Mouse (Mus musculus): Measurements from ENCODE around the gene Ank2. TPM values are rescaled to one million over a fixed set of nuclear protein-coding genes. Genes with fewer than 3 reads are reported as not detected.

Ank2 gene
- polyA plus RNA-seq (2016; fragmentation: Nextera tagmentation; extraction: Ambion mirVana), result 43.0 and 65.3 TPM in 2 replicates

GRCm38 (mm10) chr3:127498742-127499400 lies at the start of gene Ank2:
Gene Ank2 (minus strand): TSS chr3:127499350.
- peaks cover 39% of the 10 kb centered on the region for H3K27me3 ChIP-seq (ENCODE audit: insufficient read depth, poor library complexity, severe bottlenecking)
- H3K27ac ChIP-seq, result peak within 1 kb of the TSS; percentile 87
- H3K36me3 ChIP-seq, result no peaks in the 10 kb centered on the region
- no peaks in the 10 kb centered on the region for H3K9me3 ChIP-seq
- peak; percentile 59 for DNase-seq (ENCODE audit: low spot score)
- peak within 1 kb of the TSS; percentile 82 for H3K4me3 ChIP-seq
- H3K4me1 ChIP-seq (replicated peaks), result peaks cover 17% of the 10 kb centered on the region
- under 1% methylated on average over 62 of the region's 62 CpGs for WGBS

- Histone ChIP-seq H3K4me3 (no peak overlapping the region), H3K36me3 (peaks cover 41% of the 10 kb centered on the region), H3K27me3 (ENCODE audit: insufficient read depth, poor library complexity, severe bottlenecking) (no peaks in the 10 kb centered on the region), H3K4me1 (replicated peaks) (peaks cover 8% of the 10 kb centered on the region), H3K27ac (no peak overlapping the region), H3K9me3 (no peaks in the 10 kb centered on the region)
- DNase-seq (ENCODE audit: low spot score), result peak; percentile 42
- 23% methylated on average over 5 of the region's 5 CpGs for WGBS
Measured at GRCm38 (mm10) chr3:127547882-127548281, 48.7 kb upstream of the Ank2 start.

GRCm38 (mm10) chr3:127544610-127545121 lies 45.5 kb upstream of the Ank2 start:
- no peaks in the 10 kb centered on the region for H3K27me3 ChIP-seq (ENCODE audit: insufficient read depth, poor library complexity, severe bottlenecking)
- H3K9me3 ChIP-seq, result no peaks in the 10 kb centered on the region
- no peak overlapping the region for H3K4me3 ChIP-seq
- WGBS, result 24% methylated on average over 5 of the region's 5 CpGs
- no peaks in the 10 kb centered on the region for H3K4me1 ChIP-seq (replicated peaks)
- H3K27ac ChIP-seq, result no peak overlapping the region
- peaks cover 69% of the 10 kb centered on the region for H3K36me3 ChIP-seq
- no peak for DNase-seq (ENCODE audit: low spot score)

GRCm38 (mm10) chr3:127543976-127544375 lies 44.8 kb upstream of the Ank2 start:
- H3K27me3 ChIP-seq (ENCODE audit: insufficient read depth, poor library complexity, severe bottlenecking), result no peaks in the 10 kb centered on the region
- no peak overlapping the region for H3K4me3 ChIP-seq
- DNase-seq (ENCODE audit: low spot score), result no peak
- peaks cover 74% of the 10 kb centered on the region for H3K36me3 ChIP-seq
- 73% methylated on average over 4 of the region's 4 CpGs for WGBS
- H3K4me1 ChIP-seq (replicated peaks), result no peaks in the 10 kb centered on the region
- no peak overlapping the region for H3K27ac ChIP-seq
- no peaks in the 10 kb centered on the region for H3K9me3 ChIP-seq

- DNase-seq (ENCODE audit: low spot score), result no peak
- Histone ChIP-seq H3K36me3 (peaks cover 65% of the 10 kb centered on the region), H3K27me3 (ENCODE audit: insufficient read depth, poor library complexity, severe bottlenecking) (no peaks in the 10 kb centered on the region), H3K4me3 (no peak overlapping the region), H3K9me3 (no peaks in the 10 kb centered on the region), H3K4me1 (replicated peaks) (no peaks in the 10 kb centered on the region), H3K27ac (no peak overlapping the region)
- WGBS, result 68% methylated on average over 6 of the region's 6 CpGs
Measured at GRCm38 (mm10) chr3:127539193-127539592, 40.0 kb upstream of the Ank2 start.

GRCm38 (mm10) chr3:127530293-127530692 lies 31.1 kb upstream of the Ank2 start:
- no peak for DNase-seq (ENCODE audit: low spot score)
- 14% methylated on average over 4 of the region's 4 CpGs for WGBS
- no peak overlapping the region for H3K27ac ChIP-seq
- no peaks in the 10 kb centered on the region for H3K27me3 ChIP-seq (ENCODE audit: insufficient read depth, poor library complexity, severe bottlenecking)
- H3K36me3 ChIP-seq, result no peaks in the 10 kb centered on the region
- peaks cover 4% of the 10 kb centered on the region; the same call in 1 of the 2 replicates for H3K4me1 ChIP-seq (replicated peaks)
- no peaks in the 10 kb centered on the region for H3K9me3 ChIP-seq
- no peak overlapping the region for H3K4me3 ChIP-seq

GRCm38 (mm10) chr3:127529824-127530223 lies 30.7 kb upstream of the Ank2 start:
- 80% methylated on average over 4 of the region's 4 CpGs for WGBS
- no peaks in the 10 kb centered on the region for H3K36me3 ChIP-seq
- no peak overlapping the region for H3K27ac ChIP-seq
- DNase-seq (ENCODE audit: low spot score), result no peak
- H3K4me1 ChIP-seq (replicated peaks), result peaks cover 4% of the 10 kb centered on the region; the same call in 1 of the 2 replicates
- H3K4me3 ChIP-seq, result no peak overlapping the region
- no peaks in the 10 kb centered on the region for H3K9me3 ChIP-seq
- H3K27me3 ChIP-seq (ENCODE audit: insufficient read depth, poor library complexity, severe bottlenecking), result no peaks in the 10 kb centered on the region

GRCm38 (mm10) chr3:127529210-127529609 lies 30.1 kb upstream of the Ank2 start:
- H3K27me3 ChIP-seq (ENCODE audit: insufficient read depth, poor library complexity, severe bottlenecking), result no peaks in the 10 kb centered on the region
- no peak overlapping the region for H3K27ac ChIP-seq
- H3K36me3 ChIP-seq, result no peaks in the 10 kb centered on the region
- no peak overlapping the region for H3K4me3 ChIP-seq
- H3K4me1 ChIP-seq (replicated peaks), result peaks cover 4% of the 10 kb centered on the region; the same call in 1 of the 2 replicates
- H3K9me3 ChIP-seq, result no peaks in the 10 kb centered on the region
- WGBS, result 92% methylated on average over 3 of the region's 3 CpGs
- no peak for DNase-seq (ENCODE audit: low spot score)

GRCm38 (mm10) chr3:127527465-127528034 lies 28.4 kb upstream of the Ank2 start:
- no peak overlapping the region for H3K27ac ChIP-seq
- peaks cover 4% of the 10 kb centered on the region; the same call in 1 of the 2 replicates for H3K4me1 ChIP-seq (replicated peaks)
- H3K4me3 ChIP-seq, result no peak overlapping the region
- H3K9me3 ChIP-seq, result no peaks in the 10 kb centered on the region
- no peaks in the 10 kb centered on the region for H3K27me3 ChIP-seq (ENCODE audit: insufficient read depth, poor library complexity, severe bottlenecking)
- WGBS, result 67% methylated on average over 5 of the region's 5 CpGs
- DNase-seq (ENCODE audit: low spot score), result no peak
- no peaks in the 10 kb centered on the region for H3K36me3 ChIP-seq

- Histone ChIP-seq H3K36me3 (no peaks in the 10 kb centered on the region), H3K27ac (no peak overlapping the region), H3K27me3 (ENCODE audit: insufficient read depth, poor library complexity, severe bottlenecking) (no peaks in the 10 kb centered on the region), H3K9me3 (no peaks in the 10 kb centered on the region), H3K4me1 (replicated peaks) (peaks cover 2% of the 10 kb centered on the region; the same call in 1 of the 2 replicates), H3K4me3 (no peak overlapping the region)
- DNase-seq (ENCODE audit: low spot score), result no peak
- 84% methylated on average over 8 of the region's 8 CpGs for WGBS
Measured at GRCm38 (mm10) chr3:127525188-127525819, 26.2 kb upstream of the Ank2 start.

- Histone ChIP-seq H3K27ac (no peak overlapping the region), H3K36me3 (no peaks in the 10 kb centered on the region), H3K4me1 (replicated peaks) (no peaks in the 10 kb centered on the region), H3K9me3 (no peaks in the 10 kb centered on the region), H3K4me3 (no peak overlapping the region), H3K27me3 (ENCODE audit: insufficient read depth, poor library complexity, severe bottlenecking) (no peaks in the 10 kb centered on the region)
- no peak for DNase-seq (ENCODE audit: low spot score)
- WGBS, result 83% methylated on average over 10 of the region's 10 CpGs
Measured at GRCm38 (mm10) chr3:127521156-127521555, 22.0 kb upstream of the Ank2 start.

- Histone ChIP-seq H3K9me3 (no peaks in the 10 kb centered on the region), H3K4me1 (replicated peaks) (no peaks in the 10 kb centered on the region), H3K36me3 (no peaks in the 10 kb centered on the region), H3K27ac (no peak overlapping the region), H3K27me3 (ENCODE audit: insufficient read depth, poor library complexity, severe bottlenecking) (no peaks in the 10 kb centered on the region), H3K4me3 (no peak overlapping the region)
- DNase-seq (ENCODE audit: low spot score), result no peak
- 87% methylated on average over 6 of the region's 6 CpGs for WGBS
Measured at GRCm38 (mm10) chr3:127520300-127520699, 21.1 kb upstream of the Ank2 start.

GRCm38 (mm10) chr3:127515251-127515650 lies 16.1 kb upstream of the Ank2 start:
- 0 out of 2 replicates have a peak, but pooled peaks cover 3% of the 10 kb centered on the region for H3K4me1 ChIP-seq (replicated peaks)
- WGBS, result 92% methylated on average over 1 of the region's 1 CpGs

More at GRCm38 (mm10) chr3:127515251-127515650, 16.1 kb upstream of the Ank2 start:
- Histone ChIP-seq H3K27ac (no peak overlapping the region), H3K9me3 (no peaks in the 10 kb centered on the region), H3K36me3 (no peaks in the 10 kb centered on the region), H3K27me3 (ENCODE audit: insufficient read depth, poor library complexity, severe bottlenecking) (no peaks in the 10 kb centered on the region), H3K4me3 (no peak overlapping the region)
- DNase-seq (ENCODE audit: low spot score), result no peak

Measured in hindbrain, embryonic 10.5 days (tissue).